ENCODE assay signal across 25 mouse cellular contexts in genomic region chr2:91062779-91063606, GRCm38 (mm10). TPM values are rescaled to one million over a fixed set of nuclear protein-coding genes. Genes with fewer than 3 reads are reported as not detected.
DNase-seq lines count a peak whose midpoint lies in the region; ATAC-seq and TF ChIP-seq lines count a peak whose summit lies in the region.
"Had no signal": no experiment of that assay in that cellular context is flagged by ENCODE, and none has a peak within 500 bp of the region (broad histone marks: within the 10 kb centered on the region; RNA-seq: fewer than 3 reads in every experiment).

No protein-coding gene starts in this region.

- ATAC-seq in heart, embryonic 12.5 days (ENCODE audit: insufficient number of reproducible peaks, low FRiP score): no peak
- ATAC-seq in intestine, embryonic 15.5 days: no peak
- no peak for ATAC-seq in intestine, embryonic 16.5 days
- no peak for ATAC-seq in liver, embryonic 13.5 days (ENCODE audit: low read depth)
- no peak for ATAC-seq in liver, postnatal 0 days
- ATAC-seq in stomach, postnatal 0 days (ENCODE audit: low FRiP score, low TSS enrichment): no peak
- ATAC-seq in megakaryocyte, adult 5-6 weeks (ENCODE audit: poor library complexity, severe bottlenecking): no peak
- ATAC-seq: forebrain, postnatal 0 days; hindbrain, postnatal 0 days had no signal

- no peaks in the 10 kb centered on the region for H3K9me3 ChIP-seq in heart, embryonic 12.5 days (replicated peaks)
- no peaks in the 10 kb centered on the region for H3K9me3 ChIP-seq in intestine, embryonic 15.5 days
- no peaks in the 10 kb centered on the region for H3K9me3 ChIP-seq in intestine, embryonic 16.5 days (ENCODE audit: control insufficient read depth, low read length)
- no peaks in the 10 kb centered on the region for H3K9me3 ChIP-seq in liver, embryonic 13.5 days (replicated peaks)
- H3K9me3 ChIP-seq in liver, postnatal 0 days (ENCODE audit: low read length): no peaks in the 10 kb centered on the region
- no peaks in the 10 kb centered on the region for H3K9me3 ChIP-seq in stomach, postnatal 0 days (ENCODE audit: control insufficient read depth, low read length)
- H3K9me3 ChIP-seq: midbrain, embryonic 12.5 days had no signal

- peak overlapping the region; percentile 38; the same call in 1 of the 2 replicates for H3K9ac ChIP-seq in heart, embryonic 12.5 days
- H3K9ac ChIP-seq in intestine, embryonic 15.5 days: no peak overlapping the region
- no peak overlapping the region for H3K9ac ChIP-seq in intestine, embryonic 16.5 days (ENCODE audit: low read depth, low read length)
- 0 out of 2 replicates have a peak overlapping the region, but pooled peaks have one; percentile 3 for H3K9ac ChIP-seq in liver, embryonic 13.5 days
- H3K9ac ChIP-seq in liver, postnatal 0 days (replicated peaks): no peak overlapping the region
- 0 out of 2 replicates have a peak overlapping the region, but pooled peaks have one; percentile 2 for H3K9ac ChIP-seq in stomach, postnatal 0 days (ENCODE audit: low read length)
- H3K9ac ChIP-seq: forebrain, postnatal 0 days; midbrain, embryonic 12.5 days had no signal

- no peak overlapping the region for H3K4me3 ChIP-seq in heart, embryonic 12.5 days
- H3K4me3 ChIP-seq in intestine, embryonic 15.5 days (replicated peaks): no peak overlapping the region
- no peak overlapping the region for H3K4me3 ChIP-seq in intestine, embryonic 16.5 days (ENCODE audit: low read length)
- no peak overlapping the region for H3K4me3 ChIP-seq in liver, embryonic 13.5 days (replicated peaks)
- no peak overlapping the region for H3K4me3 ChIP-seq in liver, postnatal 0 days (ENCODE audit: low read depth, low read length)
- no peak overlapping the region for H3K4me3 ChIP-seq in stomach, postnatal 0 days (ENCODE audit: low read depth, low read length)
- H3K4me3 ChIP-seq: midbrain, embryonic 12.5 days had no signal

- peaks cover 80% of the 10 kb centered on the region for H3K36me3 ChIP-seq in heart, embryonic 12.5 days
- H3K36me3 ChIP-seq in intestine, embryonic 15.5 days: peaks cover 34% of the 10 kb centered on the region
- peaks cover 19% of the 10 kb centered on the region for H3K36me3 ChIP-seq in intestine, embryonic 16.5 days (ENCODE audit: control insufficient read depth, insufficient read depth, low read length)
- H3K36me3 ChIP-seq in liver, embryonic 13.5 days: peaks cover 80% of the 10 kb centered on the region
- peaks cover 49% of the 10 kb centered on the region for H3K36me3 ChIP-seq in liver, postnatal 0 days (replicated peaks; ENCODE audit: insufficient read depth, low read length)
- peaks cover 27% of the 10 kb centered on the region for H3K36me3 ChIP-seq in stomach, postnatal 0 days (ENCODE audit: control insufficient read depth, insufficient read depth, low read length)

- no peak for TF ChIP-seq CTCF in liver, postnatal 0 days (IDR thresholded peaks at IDR 0.05; ENCODE audit: low read depth)
- no peak for TF ChIP-seq CTCF in stomach, postnatal 0 days (IDR thresholded peaks at IDR 0.05; ENCODE audit: low read depth)

- H3K27ac ChIP-seq in heart, embryonic 12.5 days (ENCODE audit: poor library complexity, severe bottlenecking): peak overlapping the region; percentile 81; the same call in 1 of the 2 replicates
- H3K27ac ChIP-seq in intestine, embryonic 15.5 days: 0 out of 2 replicates have a peak overlapping the region, but pooled peaks have one; percentile 34
- no peak overlapping the region for H3K27ac ChIP-seq in intestine, embryonic 16.5 days (ENCODE audit: low read length)
- no peak overlapping the region for H3K27ac ChIP-seq in liver, embryonic 13.5 days
- no peak overlapping the region for H3K27ac ChIP-seq in liver, postnatal 0 days (ENCODE audit: low read depth)
- H3K27ac ChIP-seq in stomach, postnatal 0 days (replicated peaks): peak overlapping the region; percentile 72
- H3K27ac ChIP-seq: hindbrain, postnatal 0 days; midbrain, embryonic 12.5 days had no signal

- DNase-seq in heart, adult 18-20 months: no peak
- no peak for DNase-seq in liver, embryonic 13.5 days
- DNase-seq in liver, postnatal 0 days: no peak
- no peak for DNase-seq in stomach, postnatal 0 days (ENCODE audit: low spot score)
- DNase-seq: adrenal gland, adult 2 months; cerebellum, adult 11 months; cerebellum, adult 9-11 months; forebrain, postnatal 0 days; gastrocnemius, postnatal 36 days; kidney, postnatal 36 days; layer of hippocampus, adult 9-11 months; lung, adult 18-20 months; lung, postnatal 10 days; thymus, postnatal 25 days had no signal

- no peak for TF ChIP-seq EP300 in liver, postnatal 0 days (IDR thresholded peaks at IDR 0.05; ENCODE audit: low read depth)
- no peak for TF ChIP-seq EP300 in stomach, postnatal 0 days (optimal IDR thresholded peaks at IDR 0.05)

- H3K4me1 ChIP-seq in heart, embryonic 12.5 days (replicated peaks): peaks cover 30% of the 10 kb centered on the region
- peaks cover 7% of the 10 kb centered on the region; the same call in 1 of the 2 replicates for H3K4me1 ChIP-seq in intestine, embryonic 15.5 days (replicated peaks)
- H3K4me1 ChIP-seq in intestine, embryonic 16.5 days (ENCODE audit: control insufficient read depth, insufficient read depth, low read length): peaks cover 5% of the 10 kb centered on the region; the same call in 1 of the 2 replicates
- H3K4me1 ChIP-seq in liver, embryonic 13.5 days (replicated peaks): peaks cover 33% of the 10 kb centered on the region
- H3K4me1 ChIP-seq in liver, postnatal 0 days (ENCODE audit: insufficient read depth): peaks cover 7% of the 10 kb centered on the region; the same call in 1 of the 2 replicates
- H3K4me1 ChIP-seq in stomach, postnatal 0 days (replicated peaks; ENCODE audit: control insufficient read depth, insufficient read depth): no peaks in the 10 kb centered on the region
- H3K4me1 ChIP-seq: midbrain, embryonic 12.5 days had no signal

- H3K4me2 ChIP-seq in heart, embryonic 12.5 days: no peak overlapping the region
- no peak overlapping the region for H3K4me2 ChIP-seq in intestine, embryonic 15.5 days (replicated peaks)
- H3K4me2 ChIP-seq in intestine, embryonic 16.5 days (ENCODE audit: low read depth, low read length): no peak overlapping the region
- H3K4me2 ChIP-seq in liver, embryonic 13.5 days: no peak overlapping the region
- H3K4me2 ChIP-seq in liver, postnatal 0 days (ENCODE audit: low read depth, low read length): no peak overlapping the region
- no peak overlapping the region for H3K4me2 ChIP-seq in stomach, postnatal 0 days (replicated peaks; ENCODE audit: low read depth)
- H3K4me2 ChIP-seq: midbrain, embryonic 12.5 days had no signal

- H3K27me3 ChIP-seq in heart, embryonic 12.5 days (replicated peaks): no peaks in the 10 kb centered on the region
- H3K27me3 ChIP-seq in intestine, embryonic 15.5 days (replicated peaks): no peaks in the 10 kb centered on the region
- H3K27me3 ChIP-seq in intestine, embryonic 16.5 days (replicated peaks; ENCODE audit: control insufficient read depth, insufficient read depth, low read length): no peaks in the 10 kb centered on the region
- H3K27me3 ChIP-seq in liver, embryonic 13.5 days: no peaks in the 10 kb centered on the region
- H3K27me3 ChIP-seq in liver, postnatal 0 days (ENCODE audit: insufficient read depth, low read length): no peaks in the 10 kb centered on the region
- no peaks in the 10 kb centered on the region for H3K27me3 ChIP-seq in stomach, postnatal 0 days (ENCODE audit: control insufficient read depth, insufficient read depth, low read length)
- H3K27me3 ChIP-seq: midbrain, embryonic 12.5 days had no signal

- WGBS in heart, embryonic 12.5 days: 90% methylated on average over 16 of the region's 16 CpGs
- 88% methylated on average over 16 of the region's 16 CpGs for WGBS in intestine, embryonic 15.5 days
- WGBS in intestine, embryonic 16.5 days: 89% methylated on average over 16 of the region's 16 CpGs
- 89% methylated on average over 16 of the region's 16 CpGs for WGBS in liver, embryonic 13.5 days (ENCODE audit: insufficient replicate concordance)
- 90% methylated on average over 16 of the region's 16 CpGs for WGBS in liver, postnatal 0 days (ENCODE audit: insufficient replicate concordance)
- WGBS in stomach, postnatal 0 days: 90% methylated on average over 16 of the region's 16 CpGs

RNA-seq across cellular contexts. Expression of gene Slc39a13, which starts 7.2 kb away (rescaled TPM):
- 42.5 and 44.3 TPM in 2 replicates for polyA plus RNA-seq in heart, embryonic 12.5 days (2016; fragmentation: Nextera tagmentation; extraction: Ambion mirVana)
- 10 to 100 TPM; 20.0 to 26.2 TPM for total RNA-seq in heart, adult 18-20 months (2021)
- 26.5 and 32.4 TPM in 2 replicates for polyA plus RNA-seq in intestine, embryonic 15.5 days (2015; fragmentation: Nextera tagmentation; extraction: Ambion mirVana)
- polyA plus RNA-seq in intestine, embryonic 16.5 days (2015; fragmentation: Nextera tagmentation; extraction: Ambion mirVana): 30.2 and 32.3 TPM in 2 replicates
- 10.6 and 10.9 TPM in 2 replicates for polyA plus RNA-seq in liver, embryonic 13.5 days (2015; fragmentation: Nextera tagmentation; extraction: Ambion mirVana)
- 7.2 TPM in 2 replicates for polyA plus RNA-seq in liver, postnatal 0 days (2015; fragmentation: Nextera tagmentation; extraction: Ambion mirVana)
- polyA plus RNA-seq in stomach, postnatal 0 days (2015; fragmentation: Nextera tagmentation; extraction: Ambion mirVana): 19.1 and 19.4 TPM in 2 replicates
- 8.4 and 15.6 TPM in 2 replicates for total RNA-seq in megakaryocyte, adult 5-6 weeks (2015)
- 6.5 and 10.9 TPM in 2 replicates for total RNA-seq in megakaryocyte, adult 5-6 weeks (2017)

RNA-seq across cellular contexts. Expression of gene Psmc3, which starts 9.2 kb away (rescaled TPM):
- 245 and 252 TPM in 2 replicates for polyA plus RNA-seq in heart, embryonic 12.5 days (2016; fragmentation: Nextera tagmentation; extraction: Ambion mirVana)
- total RNA-seq in heart, adult 18-20 months (2021): 100 to 1,000 TPM; 231 to 257 TPM
- 232 and 236 TPM in 2 replicates for polyA plus RNA-seq in intestine, embryonic 15.5 days (2015; fragmentation: Nextera tagmentation; extraction: Ambion mirVana)
- polyA plus RNA-seq in intestine, embryonic 16.5 days (2015; fragmentation: Nextera tagmentation; extraction: Ambion mirVana): 238 and 252 TPM in 2 replicates
- 188 and 213 TPM in 2 replicates for polyA plus RNA-seq in liver, embryonic 13.5 days (2015; fragmentation: Nextera tagmentation; extraction: Ambion mirVana)
- polyA plus RNA-seq in liver, postnatal 0 days (2015; fragmentation: Nextera tagmentation; extraction: Ambion mirVana): 109 and 112 TPM in 2 replicates
- polyA plus RNA-seq in stomach, postnatal 0 days (2015; fragmentation: Nextera tagmentation; extraction: Ambion mirVana): 203 and 211 TPM in 2 replicates
- total RNA-seq in megakaryocyte, adult 5-6 weeks (2015): 65.1 and 69.7 TPM in 2 replicates
- 226 TPM in 2 replicates for total RNA-seq in megakaryocyte, adult 5-6 weeks (2017)

RNA-seq across cellular contexts. Expression of gene Spi1, which starts 19.2 kb away (rescaled TPM):
- 3.0 and 3.1 TPM in 2 replicates for polyA plus RNA-seq in heart, embryonic 12.5 days (2016; fragmentation: Nextera tagmentation; extraction: Ambion mirVana)
- 1 to 10 TPM; 4.0 to 5.0 TPM for total RNA-seq in heart, adult 18-20 months (2021)
- polyA plus RNA-seq in intestine, embryonic 15.5 days (2015; fragmentation: Nextera tagmentation; extraction: Ambion mirVana): 7.9 and 8.9 TPM in 2 replicates
- polyA plus RNA-seq in intestine, embryonic 16.5 days (2015; fragmentation: Nextera tagmentation; extraction: Ambion mirVana): 4.2 and 6.1 TPM in 2 replicates
- 14.1 and 15.1 TPM in 2 replicates for polyA plus RNA-seq in liver, embryonic 13.5 days (2015; fragmentation: Nextera tagmentation; extraction: Ambion mirVana)
- polyA plus RNA-seq in liver, postnatal 0 days (2015; fragmentation: Nextera tagmentation; extraction: Ambion mirVana): 31.7 and 35.5 TPM in 2 replicates
- polyA plus RNA-seq in stomach, postnatal 0 days (2015; fragmentation: Nextera tagmentation; extraction: Ambion mirVana): 6.4 and 7.0 TPM in 2 replicates
- 348 and 384 TPM in 2 replicates for total RNA-seq in megakaryocyte, adult 5-6 weeks (2015)
- total RNA-seq in megakaryocyte, adult 5-6 weeks (2017): 253 and 295 TPM in 2 replicates
- polyA plus RNA-seq: C2C12 had no signal

RNA-seq across cellular contexts. Expression of gene Rapsn, which starts 27.6 kb away (rescaled TPM):
- 17.2 and 17.8 TPM in 2 replicates for polyA plus RNA-seq in heart, embryonic 12.5 days (2016; fragmentation: Nextera tagmentation; extraction: Ambion mirVana)
- 10 to 100 TPM; 17.6 to 18.5 TPM for total RNA-seq in heart, adult 18-20 months (2021)
- polyA plus RNA-seq in intestine, embryonic 15.5 days (2015; fragmentation: Nextera tagmentation; extraction: Ambion mirVana): 1.2 and 1.5 TPM in 2 replicates
- 0.72 and 0.94 TPM in 2 replicates for polyA plus RNA-seq in intestine, embryonic 16.5 days (2015; fragmentation: Nextera tagmentation; extraction: Ambion mirVana)
- 0.69 and 1.00 TPM in 2 replicates for polyA plus RNA-seq in liver, embryonic 13.5 days (2015; fragmentation: Nextera tagmentation; extraction: Ambion mirVana)
- 1.6 and 1.8 TPM in 2 replicates for polyA plus RNA-seq in liver, postnatal 0 days (2015; fragmentation: Nextera tagmentation; extraction: Ambion mirVana)
- 1.3 and 1.8 TPM in 2 replicates for polyA plus RNA-seq in stomach, postnatal 0 days (2015; fragmentation: Nextera tagmentation; extraction: Ambion mirVana)
- 0.46 and 0.47 TPM in 2 replicates for total RNA-seq in megakaryocyte, adult 5-6 weeks (2015)
- total RNA-seq in megakaryocyte, adult 5-6 weeks (2017): 0.51 and 1.3 TPM in 2 replicates
- total RNA-seq: hindbrain, postnatal 0 days; liver, adult 2 months; MEL had no signal

RNA-seq across cellular contexts. Expression of gene Mybpc3, which starts 55.0 kb away (rescaled TPM):
- 1,039 and 1,047 TPM in 2 replicates for polyA plus RNA-seq in heart, embryonic 12.5 days (2016; fragmentation: Nextera tagmentation; extraction: Ambion mirVana)
- 1,000 to 10,000 TPM; 1,572 to 1,905 TPM for total RNA-seq in heart, adult 18-20 months (2021)
- polyA plus RNA-seq in intestine, embryonic 15.5 days (2015; fragmentation: Nextera tagmentation; extraction: Ambion mirVana): 0.05 and 0.06 TPM in 2 replicates
- 0.06 TPM in 1 of 2 replicates, not detected in the other for polyA plus RNA-seq in intestine, embryonic 16.5 days (2015; fragmentation: Nextera tagmentation; extraction: Ambion mirVana)
- polyA plus RNA-seq in liver, embryonic 13.5 days (2015; fragmentation: Nextera tagmentation; extraction: Ambion mirVana): 0.14 and 0.95 TPM in 2 replicates
- polyA plus RNA-seq in liver, postnatal 0 days (2015; fragmentation: Nextera tagmentation; extraction: Ambion mirVana): 0.04 TPM in 2 replicates
- 0.02 and 0.07 TPM in 2 replicates for polyA plus RNA-seq in stomach, postnatal 0 days (2015; fragmentation: Nextera tagmentation; extraction: Ambion mirVana)
- 0.18 and 0.27 TPM in 2 replicates for total RNA-seq in megakaryocyte, adult 5-6 weeks (2015)
- 0.08 and 0.44 TPM in 2 replicates for total RNA-seq in megakaryocyte, adult 5-6 weeks (2017)
- total RNA-seq: gastrocnemius, postnatal 36 days; liver, adult 2 months had no signal
- polyA plus RNA-seq: adrenal gland, adult 2 months; C2C12; forebrain, embryonic 11.5 days; hindbrain, embryonic 11.5 days had no signal

Comparison
In these comparisons a context has a peak if more than half of its experiments do, and no peak if none do; other contexts are left out.
1. H3K27ac ChIP-seq: peak in heart, embryonic 12.5 days (single experiment), intestine, embryonic 15.5 days (single experiment) and stomach, postnatal 0 days (single experiment); none in intestine, embryonic 16.5 days (single experiment), liver, embryonic 13.5 days (single experiment) and liver, postnatal 0 days (single experiment).
2. H3K9ac ChIP-seq: peak in heart, embryonic 12.5 days (single experiment), liver, embryonic 13.5 days (single experiment) and stomach, postnatal 0 days (single experiment); none in intestine, embryonic 15.5 days (single experiment), intestine, embryonic 16.5 days (single experiment) and liver, postnatal 0 days (single experiment).